In genomic region chr1:192478176-192478575, GRCm38 (mm10) we compare ENCODE assay signal across 22 mouse cellular contexts.
DNase-seq lines count a peak whose midpoint lies in the region; ATAC-seq and TF ChIP-seq lines count a peak whose summit lies in the region.
"Had no signal": no experiment of that assay in that cellular context is flagged by ENCODE, and none has a peak within 500 bp of the region (broad histone marks: within the 10 kb centered on the region; RNA-seq: fewer than 3 reads in every experiment).

No protein-coding gene starts in this region.

- H3K9ac ChIP-seq in heart, embryonic 14.5 days (ENCODE audit: low read length), result no peak overlapping the region
- H3K9ac ChIP-seq in heart, adult 2 months (ENCODE audit: low read depth, low read length), result no peak overlapping the region
- H3K9ac ChIP-seq in lung, embryonic 16.5 days (ENCODE audit: low read length), result no peak overlapping the region
- H3K9ac ChIP-seq in forebrain, embryonic 11.5 days (ENCODE audit: low read length), result no peak overlapping the region
- H3K9ac ChIP-seq: embryonic facial prominence, embryonic 15.5 days; forebrain, embryonic 12.5 days; hindbrain, embryonic 13.5 days had no signal

- peaks cover 2 to 3% of the 10 kb centered on the region in 2 experiments; a peak in 2 of 4 replicates for H3K4me1 ChIP-seq in heart, embryonic 14.5 days (ENCODE audit: control insufficient read depth in 2 of 2, insufficient read depth in 2 of 2, low read length in 2 of 2)
- peaks cover 3% of the 10 kb centered on the region; the same call in 1 of the 2 replicates for H3K4me1 ChIP-seq in heart, adult 2 months (ENCODE audit: control insufficient read depth, insufficient read depth, low read length)
- H3K4me1 ChIP-seq in lung, embryonic 16.5 days (replicated peaks; ENCODE audit: control insufficient read depth, insufficient read depth, low read length), result peaks cover 4% of the 10 kb centered on the region; the same call in 1 of the 2 replicates
- H3K4me1 ChIP-seq in forebrain, embryonic 11.5 days (replicated peaks; ENCODE audit: control insufficient read depth, insufficient read depth, low read length), result no peaks in the 10 kb centered on the region
- H3K4me1 ChIP-seq: embryonic facial prominence, embryonic 15.5 days; forebrain, embryonic 12.5 days; hindbrain, embryonic 13.5 days had no signal

- no peak for TF ChIP-seq POLR2A in heart, adult 2 months (IDR thresholded peaks at IDR 0.05; ENCODE audit: insufficient read depth, low read depth, low read length)

- H3K4me2 ChIP-seq in heart, embryonic 14.5 days (ENCODE audit: low read length), result no peak overlapping the region
- H3K4me2 ChIP-seq in lung, embryonic 16.5 days (ENCODE audit: low read depth, low read length), result no peak overlapping the region
- H3K4me2 ChIP-seq in forebrain, embryonic 11.5 days (ENCODE audit: low read depth, low read length, severe bottlenecking), result no peak overlapping the region
- H3K4me2 ChIP-seq: embryonic facial prominence, embryonic 15.5 days; forebrain, embryonic 12.5 days; heart, embryonic 11.5 days; hindbrain, embryonic 13.5 days had no signal

- no peak for ATAC-seq in heart, embryonic 14.5 days (ENCODE audit: insufficient number of reproducible peaks, insufficient read depth, low FRiP score, low read depth)
- ATAC-seq in lung, embryonic 16.5 days (ENCODE audit: low read depth), result no peak
- no peak for ATAC-seq in forebrain, embryonic 11.5 days (replicated peaks; ENCODE audit: low FRiP score)
- ATAC-seq: CD4-positive, CD25-positive, alpha-beta regulatory T cell, adult 4 months; forebrain, embryonic 16.5 days; hindbrain, postnatal 0 days had no signal

- intact Hi-C loops in heart, adult 2 months (cut with DNase I), result no loop called here

- no peaks in the 10 kb centered on the region for H3K36me3 ChIP-seq in heart, embryonic 14.5 days (ENCODE audit: control insufficient read depth, insufficient read depth, low read length)
- no peaks in the 10 kb centered on the region for H3K36me3 ChIP-seq in heart, adult 2 months (ENCODE audit: control insufficient read depth, insufficient read depth, low read length)
- H3K36me3 ChIP-seq in lung, embryonic 16.5 days (ENCODE audit: control insufficient read depth, insufficient read depth, low read length), result no peaks in the 10 kb centered on the region
- no peaks in the 10 kb centered on the region for H3K36me3 ChIP-seq in forebrain, embryonic 11.5 days (ENCODE audit: control insufficient read depth, insufficient read depth, low read length)
- H3K36me3 ChIP-seq: embryonic facial prominence, embryonic 15.5 days; forebrain, embryonic 12.5 days; G1E; hindbrain, embryonic 13.5 days had no signal

- H3K27ac ChIP-seq in heart, embryonic 14.5 days (replicated peaks in 1 of 2; ENCODE audit: control insufficient read depth in 1 of 2, insufficient read depth in 1 of 2, low read depth in 2 of 2, low read length in 2 of 2), result peak overlapping the region; percentile 42 to 48; a peak in 1 of 4 replicates
- H3K27ac ChIP-seq in heart, adult 2 months, result no peak overlapping the region
- H3K27ac ChIP-seq in lung, embryonic 16.5 days (ENCODE audit: low read length), result peak overlapping the region; percentile 53
- H3K27ac ChIP-seq in forebrain, embryonic 11.5 days (ENCODE audit: low read depth, low read length), result no peak overlapping the region
- H3K27ac ChIP-seq: embryonic facial prominence, embryonic 15.5 days; forebrain, embryonic 12.5 days; hindbrain, embryonic 13.5 days; hindbrain, postnatal 0 days had no signal

- H3K4me3 ChIP-seq in heart, embryonic 14.5 days (ENCODE audit: control insufficient read depth in 1 of 2, insufficient read depth in 1 of 2, low read depth in 1 of 2, low read length in 2 of 2), result no peak overlapping the region
- H3K4me3 ChIP-seq in heart, adult 2 months, result no peak overlapping the region
- no peak overlapping the region for H3K4me3 ChIP-seq in lung, embryonic 16.5 days (ENCODE audit: low read length)
- no peak overlapping the region for H3K4me3 ChIP-seq in forebrain, embryonic 11.5 days (ENCODE audit: low read depth, low read length)
- H3K4me3 ChIP-seq: embryonic facial prominence, embryonic 15.5 days; forebrain, embryonic 12.5 days; hindbrain, embryonic 13.5 days had no signal

- no peak for TF ChIP-seq EP300 in heart, adult 2 months (IDR thresholded peaks at IDR 0.05; ENCODE audit: insufficient read depth, low read depth, low read length)

- H3K79me2 ChIP-seq in heart, adult 2 months (replicated peaks; ENCODE audit: control insufficient read depth, insufficient read depth, low read length), result no peaks in the 10 kb centered on the region

- WGBS in heart, embryonic 14.5 days, result 46% methylated on average over 5 of the region's 5 CpGs
- WGBS in heart, adult 2 months, result 42% methylated on average over 5 of the region's 5 CpGs
- WGBS in lung, embryonic 16.5 days, result 41% methylated on average over 5 of the region's 5 CpGs
- 85% methylated on average over 5 of the region's 5 CpGs for WGBS in forebrain, embryonic 11.5 days

- no peak for TF ChIP-seq CTCF in heart, adult 2 months (IDR thresholded peaks at IDR 0.05)

- H3K9me3 ChIP-seq in heart, embryonic 14.5 days (ENCODE audit: control insufficient read depth, low read length), result no peaks in the 10 kb centered on the region
- no peaks in the 10 kb centered on the region for H3K9me3 ChIP-seq in lung, embryonic 16.5 days (ENCODE audit: control insufficient read depth, low read length)
- no peaks in the 10 kb centered on the region for H3K9me3 ChIP-seq in forebrain, embryonic 11.5 days (ENCODE audit: control insufficient read depth, low read length)
- H3K9me3 ChIP-seq: embryonic facial prominence, embryonic 15.5 days; forebrain, embryonic 12.5 days; hindbrain, embryonic 13.5 days had no signal

- no peaks in the 10 kb centered on the region for H3K27me3 ChIP-seq in heart, embryonic 14.5 days (ENCODE audit: control insufficient read depth, insufficient read depth, low read length)
- H3K27me3 ChIP-seq in heart, adult 2 months (ENCODE audit: control insufficient read depth, insufficient read depth, low read length), result no peaks in the 10 kb centered on the region
- no peaks in the 10 kb centered on the region for H3K27me3 ChIP-seq in lung, embryonic 16.5 days (ENCODE audit: control insufficient read depth, insufficient read depth, low read depth, low read length)
- no peaks in the 10 kb centered on the region for H3K27me3 ChIP-seq in forebrain, embryonic 11.5 days (ENCODE audit: control insufficient read depth, insufficient read depth, low read length)
- H3K27me3 ChIP-seq: embryonic facial prominence, embryonic 15.5 days; forebrain, embryonic 12.5 days; hindbrain, embryonic 13.5 days had no signal

- no peak for DNase-seq in heart, adult 2 months
- no peak for DNase-seq in lung, adult 18-20 months
- DNase-seq in 3T3-L1 (ENCODE audit: low read depth, low spot score) (peak; percentile 28), MN1 (ENCODE audit: low spot score) (peak; percentile 63)
- no peak for DNase-seq in forebrain, embryonic 11.5 days (ENCODE audit: low spot score)
- no peak for DNase-seq in adrenal gland, adult (ENCODE audit: inconsistent age in 2 of 2, low spot score in 1 of 2)
- DNase-seq: B cell, adult 2 months; cerebellum, adult 8-10 months; cerebellum, postnatal 14 days; embryo, embryonic 11 days; gastrocnemius, postnatal 10 days; kidney, adult 11 months had no signal

Comparison
In these comparisons a context has a peak if more than half of its experiments do, and no peak if none do; other contexts are left out.
1. H3K27ac ChIP-seq: peak in heart, embryonic 14.5 days (2 of 2) and lung, embryonic 16.5 days (single experiment); none in heart, adult 2 months (single experiment) and forebrain, embryonic 11.5 days (single experiment).
2. DNase-seq: peak in 3T3-L1 (single experiment) and MN1 (single experiment); none in heart, adult 2 months (0 of 2), lung, adult 18-20 months (0 of 2), forebrain, embryonic 11.5 days (single experiment) and adrenal gland, adult (0 of 2).